Mouse (Mus musculus): ENCODE data around the gene Rbbp4. TPM values are rescaled to one million over a fixed set of nuclear protein-coding genes. Genes with fewer than 3 reads are reported as not detected.

Rbbp4 gene
- polyA plus RNA-seq (2014; fragmentation: Nextera tagmentation; extraction: Ambion mirVana) = 280 and 349 TPM in 2 replicates

GRCm38 (mm10) chr4:129335216-129336074 lies at the start of gene Rbbp4, which contains the start of gene Zbtb8os:
TSS of gene Rbbp4 (minus strand) at chr4:129335370.
TSS of gene Zbtb8os (plus strand) at chr4:129335695.
- WGBS = under 1% methylated on average over 70 of the region's 73 CpGs
- Histone ChIP-seq H3K4me2 (ENCODE audit: low read length) (peak within 1 kb of the TSS; percentile 71), H3K36me3 (ENCODE audit: control insufficient read depth, insufficient read depth, low read length) (peaks cover 22% of the 10 kb centered on the region), H3K27me3 (ENCODE audit: control insufficient read depth, insufficient read depth, low read length) (no peaks in the 10 kb centered on the region), H3K9ac (replicated peaks; ENCODE audit: low read length) (peak within 1 kb of the TSS; percentile 93), H3K4me3 (replicated peaks; ENCODE audit: low read depth, low read length) (peak within 1 kb of the TSS; percentile 94), H3K27ac (replicated peaks; ENCODE audit: low read depth, low read length) (peak within 1 kb of the TSS; percentile 98), H3K9me3 (ENCODE audit: control insufficient read depth, low read length) (no peaks in the 10 kb centered on the region), H3K4me1 (ENCODE audit: control insufficient read depth, insufficient read depth, low read length) (peaks cover 31% of the 10 kb centered on the region)
- ATAC-seq (ENCODE audit: low FRiP score, low TSS enrichment) (peak; percentile 98), DNase-seq (peak; percentile 100)

GRCm38 (mm10) chr4:129384440-129384839 lies 49.3 kb upstream of the Rbbp4 start:
- no peak overlapping the region for H3K4me3 ChIP-seq (replicated peaks; ENCODE audit: low read depth, low read length)
- ATAC-seq (ENCODE audit: low FRiP score, low TSS enrichment) = no peak

GRCm38 (mm10) chr4:129383586-129383985 lies 48.4 kb upstream of the Rbbp4 start:
- Histone ChIP-seq H3K27me3 (ENCODE audit: control insufficient read depth, insufficient read depth, low read length) (peaks cover 5% of the 10 kb centered on the region; the same call in 1 of the 2 replicates), H3K4me1 (ENCODE audit: control insufficient read depth, insufficient read depth, low read length) (no peaks in the 10 kb centered on the region), H3K9me3 (ENCODE audit: control insufficient read depth, low read length) (no peaks in the 10 kb centered on the region), H3K36me3 (ENCODE audit: control insufficient read depth, insufficient read depth, low read length) (no peaks in the 10 kb centered on the region), H3K4me3 (replicated peaks; ENCODE audit: low read depth, low read length) (no peak overlapping the region), H3K27ac (replicated peaks; ENCODE audit: low read depth, low read length) (no peak overlapping the region), H3K9ac (replicated peaks; ENCODE audit: low read length) (no peak overlapping the region), H3K4me2 (ENCODE audit: low read length) (no peak overlapping the region)
- 93% methylated on average over 3 of the region's 3 CpGs for WGBS
- DNase-seq (no peak), ATAC-seq (ENCODE audit: low FRiP score, low TSS enrichment) (no peak)

More at GRCm38 (mm10) chr4:129384440-129384839, 49.3 kb upstream of the Rbbp4 start:
- Histone ChIP-seq H3K9ac (replicated peaks; ENCODE audit: low read length) (no peak overlapping the region), H3K36me3 (ENCODE audit: control insufficient read depth, insufficient read depth, low read length) (no peaks in the 10 kb centered on the region), H3K27ac (replicated peaks; ENCODE audit: low read depth, low read length) (no peak overlapping the region), H3K4me1 (ENCODE audit: control insufficient read depth, insufficient read depth, low read length) (no peaks in the 10 kb centered on the region), H3K9me3 (ENCODE audit: control insufficient read depth, low read length) (no peaks in the 10 kb centered on the region), H3K27me3 (ENCODE audit: control insufficient read depth, insufficient read depth, low read length) (no peaks in the 10 kb centered on the region), H3K4me2 (ENCODE audit: low read length) (no peak overlapping the region)
- WGBS = 46% methylated on average over 6 of the region's 6 CpGs
- no peak for DNase-seq

- no peak overlapping the region for H3K4me2 ChIP-seq (ENCODE audit: low read length)
- no peak for ATAC-seq (ENCODE audit: low FRiP score, low TSS enrichment)
Observed at GRCm38 (mm10) chr4:129382488-129382887, 47.3 kb upstream of the Rbbp4 start.

GRCm38 (mm10) chr4:129382029-129382428 lies 46.9 kb upstream of the Rbbp4 start:
- Histone ChIP-seq H3K36me3 (ENCODE audit: control insufficient read depth, insufficient read depth, low read length) (no peaks in the 10 kb centered on the region), H3K27ac (replicated peaks; ENCODE audit: low read depth, low read length) (no peak overlapping the region), H3K4me1 (ENCODE audit: control insufficient read depth, insufficient read depth, low read length) (no peaks in the 10 kb centered on the region), H3K27me3 (ENCODE audit: control insufficient read depth, insufficient read depth, low read length) (peaks cover 5% of the 10 kb centered on the region; the same call in 1 of the 2 replicates), H3K9me3 (ENCODE audit: control insufficient read depth, low read length) (no peaks in the 10 kb centered on the region), H3K9ac (replicated peaks; ENCODE audit: low read length) (no peak overlapping the region), H3K4me2 (ENCODE audit: low read length) (no peak overlapping the region), H3K4me3 (replicated peaks; ENCODE audit: low read depth, low read length) (no peak overlapping the region)
- DNase-seq (no peak), ATAC-seq (ENCODE audit: low FRiP score, low TSS enrichment) (no peak)
- 89% methylated on average over 9 of the region's 9 CpGs for WGBS

More at GRCm38 (mm10) chr4:129382488-129382887, 47.3 kb upstream of the Rbbp4 start:
- whole genome bisulfite sequencing = 95% methylated on average over 2 of the region's 2 CpGs
- no peak overlapping the region for H3K9ac ChIP-seq (replicated peaks; ENCODE audit: low read length)
- H3K4me1 ChIP-seq (ENCODE audit: control insufficient read depth, insufficient read depth, low read length) = no peaks in the 10 kb centered on the region
- H3K4me3 ChIP-seq (replicated peaks; ENCODE audit: low read depth, low read length) = no peak overlapping the region
- H3K36me3 ChIP-seq (ENCODE audit: control insufficient read depth, insufficient read depth, low read length) = no peaks in the 10 kb centered on the region
- H3K9me3 ChIP-seq (ENCODE audit: control insufficient read depth, low read length) = no peaks in the 10 kb centered on the region
- H3K27ac ChIP-seq (replicated peaks; ENCODE audit: low read depth, low read length) = no peak overlapping the region
- peaks cover 5% of the 10 kb centered on the region; the same call in 1 of the 2 replicates for H3K27me3 ChIP-seq (ENCODE audit: control insufficient read depth, insufficient read depth, low read length)
- DNase-seq = no peak

- ATAC-seq (ENCODE audit: low FRiP score, low TSS enrichment) (no peak), DNase-seq (no peak)
- Histone ChIP-seq H3K36me3 (ENCODE audit: control insufficient read depth, insufficient read depth, low read length) (no peaks in the 10 kb centered on the region), H3K27ac (replicated peaks; ENCODE audit: low read depth, low read length) (no peak overlapping the region), H3K4me1 (ENCODE audit: control insufficient read depth, insufficient read depth, low read length) (0 out of 2 replicates have a peak, but pooled peaks cover under 1% of the 10 kb centered on the region), H3K27me3 (ENCODE audit: control insufficient read depth, insufficient read depth, low read length) (peaks cover 5% of the 10 kb centered on the region; the same call in 1 of the 2 replicates), H3K9me3 (ENCODE audit: control insufficient read depth, low read length) (no peaks in the 10 kb centered on the region), H3K4me2 (ENCODE audit: low read length) (no peak overlapping the region), H3K4me3 (replicated peaks; ENCODE audit: low read depth, low read length) (no peak overlapping the region), H3K9ac (replicated peaks; ENCODE audit: low read length) (no peak overlapping the region)
- whole genome bisulfite sequencing = 78% methylated on average over 8 of the region's 8 CpGs
Observed at GRCm38 (mm10) chr4:129381148-129381547, 46.0 kb upstream of the Rbbp4 start.

GRCm38 (mm10) chr4:129379805-129380204 lies 44.6 kb upstream of the Rbbp4 start:
- Histone ChIP-seq H3K9me3 (ENCODE audit: control insufficient read depth, low read length) (no peaks in the 10 kb centered on the region), H3K27ac (replicated peaks; ENCODE audit: low read depth, low read length) (no peak overlapping the region), H3K4me3 (replicated peaks; ENCODE audit: low read depth, low read length) (no peak overlapping the region), H3K27me3 (ENCODE audit: control insufficient read depth, insufficient read depth, low read length) (peaks cover 5% of the 10 kb centered on the region; the same call in 1 of the 2 replicates), H3K36me3 (ENCODE audit: control insufficient read depth, insufficient read depth, low read length) (no peaks in the 10 kb centered on the region), H3K4me2 (ENCODE audit: low read length) (no peak overlapping the region), H3K9ac (replicated peaks; ENCODE audit: low read length) (no peak overlapping the region), H3K4me1 (ENCODE audit: control insufficient read depth, insufficient read depth, low read length) (0 out of 2 replicates have a peak, but pooled peaks cover 12% of the 10 kb centered on the region)
- ATAC-seq (ENCODE audit: low FRiP score, low TSS enrichment) (no peak), DNase-seq (no peak)
- WGBS = 90% methylated on average over 3 of the region's 3 CpGs

GRCm38 (mm10) chr4:129377601-129378390 lies 42.6 kb upstream of the Rbbp4 start, which contains the start of gene Zbtb8a:
TSS of gene Zbtb8a (minus strand) at chr4:129378116.
- 1% methylated on average over 60 of the region's 65 CpGs for WGBS
- peak within 1 kb of the TSS; percentile 92 for H3K27ac ChIP-seq (replicated peaks; ENCODE audit: low read depth, low read length)
- peak within 1 kb of the TSS; percentile 68 for H3K4me3 ChIP-seq (replicated peaks; ENCODE audit: low read depth, low read length)
- ATAC-seq (ENCODE audit: low FRiP score, low TSS enrichment) (peak; percentile 48), DNase-seq (peak; percentile 88)
- no peaks in the 10 kb centered on the region for H3K36me3 ChIP-seq (ENCODE audit: control insufficient read depth, insufficient read depth, low read length)
- H3K4me1 ChIP-seq (ENCODE audit: control insufficient read depth, insufficient read depth, low read length) = 0 out of 2 replicates have a peak, but pooled peaks cover 12% of the 10 kb centered on the region
- H3K9me3 ChIP-seq (ENCODE audit: control insufficient read depth, low read length) = no peaks in the 10 kb centered on the region
- H3K4me2 ChIP-seq (ENCODE audit: low read length) = peak within 1 kb of the TSS; percentile 65
- H3K9ac ChIP-seq (replicated peaks; ENCODE audit: low read length) = peak within 1 kb of the TSS; percentile 91
- H3K27me3 ChIP-seq (ENCODE audit: control insufficient read depth, insufficient read depth, low read length) = peaks cover 5% of the 10 kb centered on the region; the same call in 1 of the 2 replicates
